ENCODE assay signal across 8 mouse cellular contexts in the genomic region with DNA sequence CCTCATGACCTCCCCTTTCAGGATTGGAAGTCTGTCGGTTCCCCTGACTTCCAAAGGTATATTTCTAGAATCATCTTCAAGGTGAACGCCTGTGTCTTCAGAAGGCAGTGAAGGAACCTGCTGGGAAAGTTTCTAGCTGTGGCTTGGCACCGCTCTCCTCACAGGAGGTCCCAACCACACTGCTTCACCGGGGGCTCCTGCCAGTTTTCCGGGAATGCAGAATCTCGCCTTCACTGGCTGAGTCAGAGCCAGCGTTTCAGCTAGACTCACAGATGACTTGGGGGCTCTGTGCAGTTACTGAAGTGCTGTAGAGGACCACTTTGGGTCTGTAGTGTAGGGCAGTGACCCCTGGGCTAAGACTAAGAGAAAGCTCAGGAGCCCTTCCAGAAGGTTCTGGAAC.
"Had no signal": no experiment of that assay in that cellular context is flagged by ENCODE, and none has a peak within 500 bp of the region (broad histone marks: within the 10 kb centered on the region; RNA-seq: fewer than 3 reads in every experiment).

No protein-coding gene starts in this region.

- H3K27me3 ChIP-seq: limb, embryonic 12.5 days; liver, embryonic 13.5 days; midbrain, embryonic 15.5 days; neural tube, embryonic 15.5 days had no signal

- H3K9me3 ChIP-seq: limb, embryonic 12.5 days; liver, embryonic 13.5 days; midbrain, embryonic 15.5 days; neural tube, embryonic 12.5 days; neural tube, embryonic 15.5 days had no signal

- H3K4me3 ChIP-seq: left cerebral cortex, adult 2 months; limb, embryonic 12.5 days; liver, embryonic 13.5 days; midbrain, embryonic 15.5 days; neural tube, embryonic 12.5 days; neural tube, embryonic 15.5 days had no signal

- H3K36me3 ChIP-seq: limb, embryonic 12.5 days; liver, embryonic 13.5 days; midbrain, embryonic 15.5 days; neural tube, embryonic 12.5 days; neural tube, embryonic 15.5 days had no signal

- H3K4me2 ChIP-seq: limb, embryonic 12.5 days; liver, embryonic 13.5 days; midbrain, embryonic 11.5 days; midbrain, embryonic 15.5 days; neural tube, embryonic 12.5 days; neural tube, embryonic 15.5 days had no signal

- H3K27ac ChIP-seq: left cerebral cortex, adult 2 months; limb, embryonic 12.5 days; liver, embryonic 13.5 days; midbrain, embryonic 15.5 days; neural tube, embryonic 12.5 days; neural tube, embryonic 15.5 days; stomach, postnatal 0 days had no signal

- DNase-seq: liver, embryonic 13.5 days had no signal

- H3K9ac ChIP-seq: limb, embryonic 12.5 days; liver, embryonic 13.5 days; midbrain, embryonic 15.5 days; neural tube, embryonic 12.5 days; neural tube, embryonic 15.5 days had no signal

- H3K4me1 ChIP-seq: limb, embryonic 12.5 days; liver, embryonic 13.5 days; midbrain, embryonic 15.5 days; neural tube, embryonic 12.5 days; neural tube, embryonic 15.5 days had no signal
